Mouse (Mus musculus) induced T-regulatory cell, adult 2 months (primary cell): ENCODE data around the gene Fermt1.

Source experiments
- DNase-seq: peaks from one replicate; pipeline ENCODE4 v3.0.0-alpha.2; 2012; ENCODE audit warnings: low read depth

The Fermt1 gene

DNA sequence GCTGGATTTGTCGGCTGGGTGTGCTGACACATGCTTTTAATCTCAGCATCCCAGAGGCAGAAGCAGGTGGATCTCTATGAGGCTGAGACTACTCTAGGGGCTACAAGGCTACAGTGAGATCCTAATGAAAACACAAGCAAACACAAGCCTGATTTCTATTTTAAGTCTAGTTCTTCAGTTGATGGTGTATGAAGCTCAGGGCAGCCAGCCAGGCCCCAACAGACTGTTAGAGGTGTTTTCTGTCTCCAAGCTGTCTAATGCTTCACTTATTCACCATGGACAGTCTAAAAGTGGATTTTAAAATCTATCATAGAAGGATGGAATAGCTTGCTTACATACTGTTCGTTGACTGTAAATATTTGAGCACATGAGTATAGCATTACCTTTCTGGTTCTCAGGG, 84.2 kb downstream of the Fermt1 start:
- DNase-seq: no peak

GRCm38 (mm10) chr2:132860435-132860834, 85.3 kb downstream of the Fermt1 start:
- DNase-seq: no peak

DNA sequence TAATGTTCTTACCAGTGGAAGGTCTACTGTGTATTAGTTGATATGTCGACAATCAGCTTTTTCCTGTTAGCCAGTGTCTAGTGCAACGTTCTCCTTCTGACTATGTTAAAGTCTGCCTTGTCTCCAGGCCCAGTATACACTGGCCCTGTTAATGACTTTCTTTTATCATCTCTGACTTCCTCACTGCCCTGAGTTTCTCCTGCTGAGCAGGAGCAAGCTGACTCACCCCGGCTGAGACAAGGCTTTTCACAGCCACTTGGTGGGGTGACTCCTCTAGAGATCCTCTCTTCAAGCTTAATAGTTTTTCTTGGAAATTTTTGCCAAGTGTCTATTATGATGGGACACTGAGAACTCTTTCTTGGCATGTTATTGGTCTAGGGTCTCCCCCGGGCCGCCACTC, 89.4 kb downstream of the Fermt1 start:
- DNase-seq: no peak
